Mouse (Mus musculus) spleen, embryonic (tissue): ENCODE results near the gene Foxo1.

Experiments used
- CTCF ChIA-PET: fragments of 350-600 bp; sonication (Branson Sonifier 250); formaldehyde crosslinking; loops from one replicate; lab custom pipeline; 2022; lab: Charles Lee

Foxo1 gene

DNA sequence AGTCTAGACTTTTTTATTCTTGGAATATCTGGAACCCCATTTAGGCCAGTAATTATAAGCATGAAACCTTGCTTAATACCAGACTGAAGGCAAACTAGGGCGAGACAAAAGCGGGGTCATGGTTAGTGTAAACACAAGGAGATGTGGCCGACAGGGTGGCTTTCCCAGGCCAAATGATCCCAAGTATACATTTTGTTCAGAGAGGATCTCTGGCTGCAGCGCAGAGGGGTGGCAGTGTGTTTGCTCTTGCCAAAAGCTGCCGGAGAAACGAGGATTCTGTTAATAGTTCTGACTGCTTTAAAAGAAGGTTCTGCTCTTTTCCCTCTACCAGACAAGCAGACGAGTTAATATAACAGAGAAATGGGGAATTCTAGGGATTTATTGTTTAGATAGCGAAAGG, 82.5 kb downstream of the Foxo1 start:
- CTCF ChIA-PET: no interaction called here

DNA sequence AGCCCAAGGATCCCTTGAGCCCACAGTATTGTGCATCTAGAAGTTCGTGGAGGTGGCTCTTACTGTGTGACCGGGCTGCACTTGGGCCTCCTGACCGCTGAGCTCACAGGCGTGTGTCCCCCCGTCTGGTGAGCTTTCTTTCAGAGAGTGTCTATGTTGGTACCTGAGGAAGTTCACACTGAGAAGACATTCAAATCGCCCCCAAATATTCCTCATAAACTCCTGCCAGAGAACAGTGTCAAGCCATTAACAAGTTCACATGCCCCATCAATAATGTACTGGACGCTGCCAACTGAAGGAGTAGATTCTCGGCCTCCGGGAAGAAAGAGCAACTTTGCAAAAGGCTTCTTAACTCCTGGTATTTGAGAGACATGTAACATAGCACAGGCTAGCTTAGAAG, 83.8 kb downstream of the Foxo1 start:
- CTCF ChIA-PET: no interaction called here

DNA sequence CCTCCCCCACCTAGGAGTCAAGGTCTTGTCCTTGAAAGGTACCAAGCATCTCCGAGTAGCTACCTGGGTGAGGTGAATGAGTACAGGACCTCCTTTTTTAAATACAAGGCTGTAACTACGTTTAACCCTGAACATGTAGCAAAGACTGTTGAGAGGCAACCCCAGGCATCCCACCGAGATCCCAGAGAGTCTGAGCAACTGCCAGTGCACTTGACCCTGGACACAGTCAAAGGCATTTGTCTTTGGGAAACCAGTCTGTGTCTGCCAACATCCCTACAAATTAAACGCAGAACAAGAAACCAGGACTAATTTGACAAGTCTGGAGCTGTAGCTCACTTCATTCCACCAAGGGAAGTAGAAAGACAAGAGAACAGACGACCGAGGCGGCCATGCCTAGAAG, 86.1 kb downstream of the Foxo1 start:
- CTCF ChIA-PET: no interaction called here

DNA sequence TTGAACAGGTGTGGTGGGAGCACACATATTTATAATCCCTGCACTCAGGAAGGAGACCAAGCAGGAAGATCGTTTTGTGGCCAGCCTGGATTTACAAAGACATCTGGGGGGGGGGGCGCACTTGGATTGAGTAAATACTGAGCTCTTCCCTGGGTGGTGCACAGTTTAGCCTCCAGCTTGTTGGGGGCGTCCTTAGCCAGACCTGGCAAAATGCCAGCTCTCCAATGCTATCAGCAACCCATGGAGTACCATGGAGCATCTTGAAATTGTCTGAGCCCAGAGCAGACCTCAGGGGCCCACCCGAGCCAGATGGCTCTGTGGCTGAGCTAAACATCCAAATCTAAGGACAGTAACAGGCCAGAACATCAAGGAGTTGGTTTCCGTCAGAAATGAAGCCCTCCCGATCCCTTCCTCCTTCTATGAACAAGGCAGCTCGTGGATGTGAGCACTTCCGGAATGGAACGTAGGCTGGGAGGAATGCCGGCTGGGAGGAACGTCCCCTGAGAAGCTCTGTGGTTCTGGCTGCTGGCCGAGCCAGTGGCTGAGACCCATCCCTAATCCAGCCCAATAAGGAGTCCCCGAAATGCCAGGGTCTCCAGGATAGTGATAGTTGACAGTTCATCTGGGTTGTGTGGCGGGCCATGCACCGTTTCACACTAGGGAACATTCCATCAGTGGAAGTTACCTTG, 89.3 kb downstream of the Foxo1 start:
- CTCF ChIA-PET: interaction anchor here (0.9 kb wide), 1 partner anchor 11 kb away, joined by 3 read pairs; no protein-coding TSS in a partner anchor

DNA sequence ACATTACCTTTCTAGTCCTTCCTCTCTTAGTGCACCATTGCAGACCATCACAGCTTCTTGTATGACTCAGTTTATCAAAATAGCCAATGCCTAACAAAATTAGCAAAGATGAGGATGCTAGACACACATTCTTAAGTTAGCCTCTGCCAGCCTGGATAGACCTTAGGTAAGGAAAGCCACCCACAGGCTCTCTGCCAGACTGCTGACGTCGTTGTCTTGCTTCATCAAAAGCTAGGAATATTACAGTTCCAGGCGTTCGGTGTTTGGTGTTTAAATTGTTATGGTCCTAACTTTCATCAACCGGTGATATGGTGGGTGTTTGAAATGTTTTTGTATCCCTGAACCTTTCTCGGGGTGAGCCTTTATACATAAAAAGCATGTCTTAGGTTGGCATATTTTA, 96.4 kb downstream of the Foxo1 start:
- CTCF ChIA-PET: interaction anchor here (0.5 kb wide), 1 partner anchor 481 kb away, joined by 6 read pairs; no protein-coding TSS in a partner anchor

DNA sequence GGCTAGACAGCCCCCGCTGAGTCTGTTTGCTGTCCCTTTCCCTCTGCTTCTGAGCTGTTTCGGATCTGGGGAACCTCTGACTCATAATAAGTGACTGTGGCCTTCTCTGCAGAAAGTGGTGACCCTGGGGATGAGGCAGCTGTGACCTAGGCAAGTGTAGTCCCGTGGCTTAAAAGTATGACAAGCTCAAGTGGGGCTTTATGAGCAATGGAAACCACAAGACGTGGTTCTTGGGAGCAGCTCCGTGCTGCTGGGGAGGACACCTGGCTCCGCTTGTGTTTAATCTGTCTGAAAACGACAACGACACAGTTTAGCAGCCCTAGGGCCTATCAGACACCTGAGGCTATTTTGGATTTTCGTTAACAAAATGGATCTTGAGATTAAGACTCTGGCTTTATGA, 101.1 kb downstream of the Foxo1 start:
- CTCF ChIA-PET: interaction anchor here (0.5 kb wide), 1 partner anchor 56 kb away, joined by 5 read pairs; no protein-coding TSS in a partner anchor

DNA sequence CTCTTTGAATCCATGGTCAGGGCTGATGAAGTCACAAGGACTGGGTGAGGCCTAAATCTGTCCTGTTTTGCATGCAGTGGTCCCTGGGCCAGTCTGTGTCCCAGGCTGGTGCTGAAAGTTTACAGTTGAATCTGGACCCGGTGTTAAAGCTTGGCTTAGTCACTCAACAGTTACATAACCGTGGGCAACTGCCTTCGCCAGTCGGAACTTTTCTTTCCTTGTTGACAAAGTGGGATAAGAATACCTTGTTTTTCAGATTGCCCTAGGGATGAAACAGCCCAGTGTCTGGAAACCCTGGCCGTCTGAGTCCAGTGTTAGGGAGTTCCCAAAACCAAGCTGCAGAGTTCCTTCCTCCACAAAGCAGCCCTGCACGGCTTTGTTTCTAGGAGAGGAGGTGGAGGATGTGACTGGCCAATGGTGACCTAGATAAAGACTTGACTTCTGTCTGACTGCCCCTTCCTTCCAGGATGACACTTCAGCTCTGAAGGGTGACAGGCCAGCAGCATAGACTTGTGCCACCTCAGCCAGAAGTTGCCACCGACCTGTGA, 101.8 kb downstream of the Foxo1 start:
- CTCF ChIA-PET: interaction anchor here (0.6 to 0.7 kb wide), 2 partner anchors 63 to 371 kb away, joined by 4 to 16 read pairs; no protein-coding TSS in a partner anchor

DNA sequence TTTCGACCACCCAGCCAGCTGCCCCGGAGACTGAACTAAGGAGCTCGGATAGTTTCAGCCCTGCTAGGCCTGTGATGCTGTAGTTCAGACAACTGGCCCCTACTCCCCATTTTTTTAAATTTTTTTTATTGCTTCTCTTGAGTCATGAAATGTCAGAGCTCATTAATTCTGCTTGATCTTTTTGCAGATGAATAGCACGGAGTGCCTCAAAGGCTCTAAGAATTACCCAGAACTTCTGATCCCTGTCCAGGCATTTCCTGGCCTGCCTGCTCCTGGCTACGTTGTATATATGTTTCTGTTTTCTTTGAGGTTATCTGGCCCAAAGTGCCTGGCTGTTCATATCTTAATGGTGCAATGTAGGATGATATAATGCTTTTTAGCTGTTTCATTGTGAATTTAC, 108.8 kb downstream of the Foxo1 start:
- CTCF ChIA-PET: interaction anchor here (0.8 kb wide), 1 partner anchor 369 kb away, joined by 3 read pairs; no protein-coding TSS in a partner anchor

DNA sequence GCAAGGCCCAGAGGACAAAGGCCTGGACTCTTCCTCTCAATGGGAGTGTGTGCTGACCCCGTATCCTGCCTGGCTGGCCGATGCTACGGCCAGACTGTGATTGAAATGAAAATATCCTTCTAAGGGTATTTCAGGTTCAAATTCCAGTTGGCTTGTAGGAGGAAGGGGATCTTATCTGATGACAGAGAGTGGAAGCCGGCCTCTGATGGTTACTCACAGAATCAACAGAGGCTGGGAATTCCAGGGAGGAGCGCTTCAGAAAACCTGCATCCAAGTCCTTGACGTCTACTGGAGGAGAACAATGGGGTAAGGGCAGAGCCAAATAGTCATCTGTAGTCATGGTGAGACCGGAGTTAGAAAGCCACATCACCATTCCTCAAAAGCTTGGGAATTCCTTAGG, 115.2 kb downstream of the Foxo1 start:
- CTCF ChIA-PET: no interaction called here

DNA sequence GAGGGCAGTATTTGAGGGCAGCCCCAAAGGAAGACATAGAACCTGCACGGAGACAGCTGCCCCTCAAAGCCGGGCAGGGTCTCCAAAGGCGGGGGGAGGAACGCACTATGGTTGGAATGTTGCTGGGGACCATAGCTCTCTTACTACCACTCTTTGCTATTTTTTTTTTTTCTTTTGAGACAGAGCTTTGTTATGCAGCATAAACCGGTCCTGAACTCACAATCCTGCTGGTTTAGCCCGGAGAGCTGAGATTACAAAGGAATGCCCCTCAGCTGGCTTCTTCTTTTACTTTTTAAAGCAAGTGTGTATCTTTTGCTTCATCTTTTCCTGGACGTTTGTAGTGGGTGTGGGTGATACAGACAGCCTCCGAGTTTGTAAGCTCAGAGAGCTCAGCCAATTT, 118.2 kb downstream of the Foxo1 start:
- CTCF ChIA-PET: no interaction called here

DNA sequence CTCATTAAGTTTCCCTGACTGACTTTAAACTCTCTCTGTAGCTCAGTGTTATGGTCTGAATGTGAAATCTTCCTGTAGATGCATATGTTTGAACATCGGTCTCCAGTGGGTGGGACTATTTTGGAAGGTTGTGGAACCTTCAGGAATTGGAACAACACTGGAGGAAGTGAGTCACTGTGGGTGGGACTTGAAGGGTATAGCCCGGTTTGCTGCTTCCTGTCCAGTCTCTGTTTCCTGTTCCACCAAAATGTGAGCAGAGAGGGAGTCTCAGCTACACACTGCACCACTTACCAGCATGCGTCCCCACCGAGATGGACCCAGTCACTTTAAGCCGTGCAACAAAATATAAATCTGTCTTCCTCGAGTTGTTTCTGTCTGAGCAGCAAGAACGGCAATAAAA, 122.2 kb downstream of the Foxo1 start:
- CTCF ChIA-PET: interaction anchor here (1.1 kb wide), 1 partner anchor 44 kb away, joined by 4 read pairs; no protein-coding TSS in a partner anchor

DNA sequence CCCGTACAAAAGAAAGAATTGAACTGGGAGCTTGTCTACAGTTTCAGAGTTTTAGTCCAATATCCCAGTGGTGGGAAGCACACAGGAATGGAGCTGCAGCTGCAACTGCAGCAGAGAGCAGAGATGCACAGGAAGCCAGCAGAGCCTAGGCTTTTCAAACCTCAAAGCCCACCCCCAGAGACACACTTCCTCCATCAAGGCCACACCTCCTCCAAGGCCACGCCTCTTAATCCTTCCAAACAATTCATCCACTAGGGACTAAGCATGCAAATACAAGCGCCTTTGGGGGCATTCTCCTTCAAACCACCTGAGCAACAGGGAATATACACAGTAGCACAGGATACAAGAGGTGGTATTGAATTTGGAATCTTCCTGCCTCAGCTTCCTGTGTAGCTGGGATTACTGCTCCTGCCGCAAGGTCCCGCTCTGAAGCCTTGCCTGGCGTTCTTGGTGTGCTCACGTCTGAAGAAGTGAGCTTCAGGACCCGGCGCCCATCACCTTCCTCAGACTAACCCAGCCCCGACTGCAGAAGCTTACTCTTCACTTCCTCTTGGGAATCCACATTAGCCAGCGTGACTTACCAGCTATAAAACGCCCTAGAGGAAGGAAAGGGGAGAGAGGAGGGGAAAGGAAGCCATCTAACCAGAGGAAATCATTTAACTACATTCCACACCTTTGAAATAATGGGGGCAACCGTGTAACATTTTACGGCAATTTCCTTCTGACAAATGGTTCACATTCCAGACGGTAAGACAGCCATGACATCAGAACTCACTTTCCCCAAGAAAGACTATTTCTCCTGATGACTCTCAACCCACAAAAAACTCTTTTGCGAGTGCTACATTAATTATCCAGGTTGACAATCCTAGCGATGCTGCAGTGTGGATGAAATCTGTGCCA, 122.9 kb downstream of the Foxo1 start:
- CTCF ChIA-PET: interaction anchor here (1.1 kb wide), 1 partner anchor 44 kb away, joined by 4 read pairs; no protein-coding TSS in a partner anchor

DNA sequence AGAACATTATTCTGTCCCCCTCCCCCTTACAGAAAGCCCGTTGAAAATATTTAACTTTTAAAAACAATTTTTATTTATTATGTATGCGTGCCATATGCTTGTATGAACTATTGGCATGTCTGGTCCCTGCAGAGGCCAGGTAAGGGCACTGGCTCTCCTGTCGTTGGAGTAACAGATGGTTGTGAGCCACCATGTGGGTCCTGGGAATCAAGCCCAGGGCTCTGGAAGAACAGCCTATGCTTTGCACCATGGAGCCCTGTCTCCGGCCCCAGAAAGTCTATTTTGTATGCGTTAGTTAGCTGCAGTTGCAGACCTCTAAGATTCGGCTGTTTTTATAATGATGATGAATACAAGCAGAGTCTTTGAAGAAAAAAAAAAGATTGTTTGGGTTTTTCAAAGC, 123.8 kb downstream of the Foxo1 start:
- CTCF ChIA-PET: no interaction called here

DNA sequence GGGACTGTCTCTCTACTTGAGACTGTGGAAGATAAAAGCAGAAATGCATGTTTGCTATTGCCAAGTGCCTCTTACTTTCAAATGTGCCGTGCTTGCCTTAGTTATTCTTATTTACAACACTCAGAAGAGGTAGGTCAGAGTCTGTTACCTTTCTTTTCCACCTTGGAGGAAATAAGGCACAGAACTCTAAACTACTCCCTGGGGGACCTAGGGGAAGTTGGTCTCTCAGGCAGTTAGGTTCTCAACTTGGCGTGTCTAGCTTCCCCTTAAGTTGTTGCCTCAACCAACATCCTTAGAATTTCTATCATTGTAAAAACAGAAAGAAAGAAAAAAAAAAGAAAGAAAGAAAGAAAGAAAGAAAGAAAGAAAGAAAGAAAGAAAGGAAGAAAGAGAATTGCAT, 124.4 kb downstream of the Foxo1 start:
- CTCF ChIA-PET: interaction anchor here (0.6 kb wide), 1 partner anchor 201 kb away, joined by 3 read pairs; no protein-coding TSS in a partner anchor

DNA sequence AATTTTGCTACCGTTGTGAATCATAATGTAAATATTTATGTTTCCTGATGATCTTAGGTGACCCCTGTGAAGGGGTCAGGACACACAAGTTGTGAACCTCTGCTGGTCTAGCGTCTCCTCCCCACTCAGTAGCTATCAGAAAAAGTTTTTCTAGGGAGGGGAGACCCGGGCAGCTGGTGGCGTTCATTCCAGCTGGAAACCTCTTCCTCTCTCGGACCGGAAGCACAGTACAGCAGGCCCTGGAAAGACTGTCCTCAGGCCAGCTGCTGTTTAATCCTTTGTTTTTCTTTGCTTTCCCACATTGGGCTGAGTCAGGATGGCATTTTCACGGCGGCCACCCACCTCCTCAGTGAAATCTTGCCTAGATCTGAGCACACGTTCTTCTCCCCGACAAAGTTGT, 125.0 kb downstream of the Foxo1 start:
- CTCF ChIA-PET: interaction anchor here (0.6 kb wide), 2 partner anchors 153 to 202 kb away, joined by 3 to 5 read pairs; no protein-coding TSS in a partner anchor

DNA sequence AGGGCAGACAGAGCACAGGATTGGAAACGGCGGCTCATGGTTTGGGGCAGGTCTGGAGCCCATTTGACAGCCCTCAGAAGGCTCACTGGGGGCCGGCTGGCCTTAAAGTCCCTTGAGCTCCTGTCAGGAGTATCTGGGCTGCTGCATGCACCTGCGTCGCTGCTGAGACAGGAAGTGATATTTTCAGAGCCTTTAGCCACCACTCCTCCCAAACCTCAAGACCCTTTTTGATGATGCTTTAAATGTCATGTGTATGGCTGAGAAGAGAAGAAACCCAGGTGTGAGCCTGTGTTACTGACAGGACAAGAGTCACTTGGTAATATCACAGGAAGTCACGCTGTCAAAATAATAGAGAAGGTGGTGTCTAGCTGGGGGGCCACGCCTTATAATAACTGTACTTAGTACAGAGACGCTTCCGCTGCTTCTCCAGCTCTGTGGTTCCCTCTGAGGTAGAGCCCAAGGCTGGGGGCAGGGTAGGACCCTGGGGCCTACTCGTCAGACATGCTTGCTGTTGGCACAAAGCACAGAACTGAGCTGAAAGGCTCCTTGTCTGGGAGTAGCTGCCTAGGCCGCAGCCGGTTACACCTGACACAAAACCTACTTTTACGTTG, 128.1 kb downstream of the Foxo1 start:
- CTCF ChIA-PET: interaction anchor here (0.6 to 1.2 kb wide), 3 partner anchors 73 to 239 kb away, joined by 3 to 5 read pairs (median 3); no protein-coding TSS in a partner anchor

DNA sequence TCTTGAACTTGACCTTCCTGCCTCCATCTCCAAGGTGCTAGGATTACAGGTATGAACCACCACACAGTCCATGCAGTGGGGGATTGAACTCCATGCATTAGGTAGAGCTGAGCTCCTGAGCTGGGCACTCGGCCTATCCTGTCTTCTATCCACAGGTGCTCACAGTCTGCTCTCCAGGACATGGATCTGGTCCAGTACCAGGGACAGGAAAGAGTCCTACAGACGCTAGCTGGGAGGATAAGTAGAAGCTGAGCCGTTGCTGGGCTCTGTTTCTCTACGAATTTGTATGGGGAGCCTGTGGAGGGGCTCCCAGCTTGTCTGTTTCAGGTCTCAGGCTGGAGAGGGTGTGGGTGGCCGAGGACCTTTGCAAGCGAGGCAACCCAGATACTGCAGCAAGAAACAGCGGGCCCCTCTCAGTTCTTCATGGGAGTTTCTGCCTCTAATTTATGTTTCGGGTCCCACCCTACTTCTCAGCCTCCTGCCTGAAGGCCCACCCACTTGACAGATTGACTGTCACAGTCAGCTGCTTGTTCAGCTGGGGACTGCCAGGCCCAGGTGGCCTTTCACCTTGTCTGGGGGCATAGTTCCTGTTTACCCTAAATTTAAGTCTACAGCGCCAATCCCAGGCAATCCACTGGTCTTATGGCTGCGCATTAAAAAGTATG, 128.9 kb downstream of the Foxo1 start:
- CTCF ChIA-PET: interaction anchor here (0.6 kb wide), 1 partner anchor 72 kb away, joined by 5 read pairs; no protein-coding TSS in a partner anchor

DNA sequence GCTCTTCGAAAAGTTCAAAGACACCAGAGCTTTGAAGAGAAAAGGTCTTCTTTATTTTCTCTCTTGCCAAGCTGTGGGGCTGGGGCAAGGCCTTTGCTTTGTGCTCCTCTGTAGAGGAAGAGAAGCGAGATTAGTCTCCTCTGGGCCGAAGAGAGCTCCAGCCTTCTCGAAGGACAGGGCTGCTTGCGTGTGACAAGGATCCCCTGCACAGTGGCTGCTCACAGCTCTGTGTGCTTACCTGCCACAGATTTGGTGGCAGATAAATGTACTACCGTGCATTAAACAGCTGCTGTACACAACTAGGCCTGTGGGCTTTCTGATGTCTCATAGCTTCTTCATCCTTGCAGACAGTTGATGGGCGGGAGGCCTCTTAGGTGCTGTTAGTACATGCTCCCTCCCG, 129.8 kb downstream of the Foxo1 start:
- CTCF ChIA-PET: no interaction called here

DNA sequence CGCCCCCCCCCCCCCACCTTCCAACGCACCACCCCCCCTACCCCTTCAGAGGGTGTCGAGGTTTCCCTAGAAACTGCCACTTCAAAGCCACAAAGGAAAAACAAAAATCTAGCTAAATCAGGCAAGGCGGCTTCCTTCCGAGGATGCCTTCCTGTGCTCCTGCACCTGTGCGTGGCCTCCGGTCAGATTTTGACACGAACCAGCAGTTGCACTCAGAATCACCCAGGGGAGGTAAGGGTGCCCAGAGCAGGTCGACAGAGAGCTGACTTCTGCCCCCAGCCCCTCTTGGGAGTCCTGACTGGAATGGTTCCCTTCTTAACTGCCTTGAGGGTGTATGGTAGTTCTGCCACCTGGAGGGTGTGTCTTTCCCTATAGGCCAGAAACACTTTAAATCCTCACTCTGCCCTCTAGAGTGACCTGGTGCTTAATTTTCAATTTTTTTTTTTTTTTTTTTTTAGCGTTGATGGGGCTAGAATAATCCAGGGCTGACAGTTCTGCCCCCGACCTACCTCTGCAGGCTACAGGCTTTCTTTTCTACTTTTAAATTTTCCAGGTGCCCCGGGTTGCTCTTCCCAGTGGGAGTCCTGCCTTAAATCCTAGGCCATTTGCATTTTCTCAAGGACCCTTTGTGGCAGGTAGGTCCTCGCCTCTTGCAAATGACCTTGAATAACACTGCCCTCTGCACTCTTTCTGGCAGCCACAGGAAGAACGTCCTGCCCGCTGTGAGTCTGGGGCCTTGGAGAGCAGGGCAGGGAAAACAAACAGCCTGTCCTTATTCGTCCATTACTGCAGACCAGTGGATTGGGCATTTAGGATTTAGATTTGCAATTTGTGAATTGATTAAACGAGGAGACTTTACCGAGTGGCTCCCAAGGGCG, 132.4 kb downstream of the Foxo1 start:
- CTCF ChIA-PET: no interaction called here
